Mouse (Mus musculus): ENCODE results near the gene Klhl9. TPM values are rescaled to one million over a fixed set of nuclear protein-coding genes. Genes with fewer than 3 reads are reported as not detected.

Gene Klhl9
- polyA plus RNA-seq, 1 experiment = 11.6 TPM

DNA sequence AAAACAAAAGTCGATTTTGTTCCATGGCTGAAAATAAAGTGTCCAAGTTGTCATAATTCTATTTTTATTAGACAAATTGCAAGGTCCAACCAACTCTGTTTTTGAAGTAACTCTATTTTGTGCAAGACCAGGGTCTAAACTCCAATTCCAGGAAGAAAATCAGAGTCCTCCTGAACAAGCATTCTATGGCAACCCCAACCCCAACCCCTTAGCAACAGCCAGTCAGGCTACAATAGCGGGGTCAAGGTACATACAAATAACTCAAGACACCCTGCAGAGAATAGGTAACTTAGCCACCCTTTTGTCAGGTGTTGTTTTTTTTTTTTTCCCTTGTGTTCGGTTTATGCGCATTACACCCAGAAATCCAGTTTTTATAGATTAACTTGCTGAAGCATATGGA, 24.5 kb downstream of the Klhl9 start:
- peaks cover 3% of the 10 kb centered on the region for H3K27me3 ChIP-seq (ENCODE audit: control insufficient read depth, insufficient read depth, insufficient read length)
- H3K79me2 ChIP-seq (ENCODE audit: control insufficient read depth, insufficient read depth) = no peaks in the 10 kb centered on the region
- H3K79me3 ChIP-seq (ENCODE audit: low read depth) = no peaks in the 10 kb centered on the region
- TF ChIP-seq USF1 (IDR thresholded peaks at IDR 0.05; ENCODE audit: low read depth) (no peak), CEBPB (IDR thresholded peaks at IDR 0.05; ENCODE audit: low read depth) (no peak), MYOG (IDR thresholded peaks at IDR 0.05; ENCODE audit: control insufficient read depth, extremely low read depth, insufficient read length) (no peak), FOSL1 (IDR thresholded peaks at IDR 0.05; ENCODE audit: insufficient read depth, low read length, poor library complexity, severe bottlenecking) (no peak), MYOD1 (IDR thresholded peaks at IDR 0.05; ENCODE audit: control insufficient read depth, insufficient read length, low read depth) (no peak), MAX (IDR thresholded peaks at IDR 0.05) (no peak), CTCF (IDR thresholded peaks at IDR 0.05; ENCODE audit: control insufficient read depth, insufficient read depth, insufficient read length) (no peak)
- no peaks in the 10 kb centered on the region for H3K36me3 ChIP-seq (ENCODE audit: control insufficient read depth, insufficient read depth)
- H3K4me3 ChIP-seq (ENCODE audit: insufficient read depth, poor library complexity, severe bottlenecking) = no peak overlapping the region
- no peak overlapping the region for H3ac ChIP-seq (ENCODE audit: control insufficient read depth, insufficient read length, low read depth)

GRCm38 (mm10) chr4:88697108-88697507, 25.2 kb downstream of the Klhl9 start:
- no peaks in the 10 kb centered on the region for H3K79me3 ChIP-seq (ENCODE audit: low read depth)
- H3K79me2 ChIP-seq (ENCODE audit: control insufficient read depth, insufficient read depth) = no peaks in the 10 kb centered on the region
- peaks cover 3% of the 10 kb centered on the region for H3K27me3 ChIP-seq (ENCODE audit: control insufficient read depth, insufficient read depth, insufficient read length)
- TF ChIP-seq FOSL1 (IDR thresholded peaks at IDR 0.05; ENCODE audit: insufficient read depth, low read length, poor library complexity, severe bottlenecking) = no peak
- no peak for TF ChIP-seq CEBPB (IDR thresholded peaks at IDR 0.05; ENCODE audit: low read depth)
- no peak for TF ChIP-seq USF1 (IDR thresholded peaks at IDR 0.05; ENCODE audit: low read depth)
- no peak for TF ChIP-seq CTCF (IDR thresholded peaks at IDR 0.05; ENCODE audit: control insufficient read depth, insufficient read depth, insufficient read length)
- no peak for TF ChIP-seq MYOG (IDR thresholded peaks at IDR 0.05; ENCODE audit: control insufficient read depth, extremely low read depth, insufficient read length)
- H3K36me3 ChIP-seq (ENCODE audit: control insufficient read depth, insufficient read depth) = no peaks in the 10 kb centered on the region
- H3K4me3 ChIP-seq (ENCODE audit: insufficient read depth, poor library complexity, severe bottlenecking) = no peak overlapping the region
- H3ac ChIP-seq (ENCODE audit: control insufficient read depth, insufficient read length, low read depth) = no peak overlapping the region

DNA sequence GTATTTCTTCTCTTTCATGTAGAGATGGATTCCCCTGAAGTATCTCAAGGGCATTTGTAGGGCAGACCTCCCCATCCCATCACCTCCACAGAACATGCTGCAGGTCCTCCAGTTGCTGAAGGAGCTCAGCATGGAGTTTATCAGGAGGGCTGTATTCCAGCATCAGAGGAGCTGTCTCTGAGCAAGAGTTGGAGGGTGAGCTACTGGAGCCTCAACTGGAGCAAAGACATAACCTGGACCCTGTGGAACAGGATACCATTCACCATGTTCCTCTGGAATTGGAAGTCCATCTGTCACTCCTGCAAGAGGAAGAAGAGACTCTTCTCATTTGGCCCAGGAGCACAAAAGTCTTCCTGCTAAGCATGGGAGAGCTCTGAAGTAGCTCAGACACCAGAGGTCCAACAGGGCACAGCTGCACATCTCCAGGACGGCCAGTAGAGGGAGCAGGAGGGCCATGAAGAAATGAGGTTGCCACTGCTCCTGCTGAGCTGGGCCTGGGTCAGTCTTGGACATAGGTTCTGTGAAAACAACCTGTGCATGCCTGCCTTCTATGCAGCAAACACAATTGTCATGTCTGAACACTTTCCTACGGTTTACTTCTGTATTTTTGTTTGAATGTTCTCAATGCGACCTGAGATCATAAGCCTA, 25.9 kb downstream of the Klhl9 start:
- Histone ChIP-seq H3K4me3 (ENCODE audit: insufficient read depth, poor library complexity, severe bottlenecking) (no peak overlapping the region), H3K79me3 (ENCODE audit: low read depth) (no peaks in the 10 kb centered on the region), H3K36me3 (ENCODE audit: control insufficient read depth, insufficient read depth) (no peaks in the 10 kb centered on the region), H3K79me2 (ENCODE audit: control insufficient read depth, insufficient read depth) (no peaks in the 10 kb centered on the region), H3ac (ENCODE audit: control insufficient read depth, insufficient read length, low read depth) (no peak overlapping the region), H3K27me3 (ENCODE audit: control insufficient read depth, insufficient read depth, insufficient read length) (peaks cover 3% of the 10 kb centered on the region)
- peak; percentile 92 for TF ChIP-seq CTCF (IDR thresholded peaks at IDR 0.05; ENCODE audit: control insufficient read depth, insufficient read depth, insufficient read length)
- no peak for TF ChIP-seq CEBPB (IDR thresholded peaks at IDR 0.05; ENCODE audit: low read depth)

GRCm38 (mm10) chr4:88693392-88693791, 28.9 kb downstream of the Klhl9 start:
- Histone ChIP-seq H3K79me3 (ENCODE audit: low read depth) (no peaks in the 10 kb centered on the region), H3K27me3 (ENCODE audit: control insufficient read depth, insufficient read depth, insufficient read length) (peaks cover 3% of the 10 kb centered on the region), H3K36me3 (ENCODE audit: control insufficient read depth, insufficient read depth) (no peaks in the 10 kb centered on the region), H3K4me3 (ENCODE audit: insufficient read depth, poor library complexity, severe bottlenecking) (no peak overlapping the region), H3ac (ENCODE audit: control insufficient read depth, insufficient read length, low read depth) (no peak overlapping the region), H3K79me2 (ENCODE audit: control insufficient read depth, insufficient read depth) (no peaks in the 10 kb centered on the region)
- TF ChIP-seq MYOG (IDR thresholded peaks at IDR 0.05; ENCODE audit: control insufficient read depth, extremely low read depth, insufficient read length) (no peak), FOSL1 (IDR thresholded peaks at IDR 0.05; ENCODE audit: insufficient read depth, low read length, poor library complexity, severe bottlenecking) (no peak), CTCF (IDR thresholded peaks at IDR 0.05; ENCODE audit: control insufficient read depth, insufficient read depth, insufficient read length) (no peak), MYOD1 (IDR thresholded peaks at IDR 0.05; ENCODE audit: control insufficient read depth, insufficient read length, low read depth) (no peak), USF1 (IDR thresholded peaks at IDR 0.05; ENCODE audit: low read depth) (no peak), MAX (IDR thresholded peaks at IDR 0.05) (no peak), CEBPB (IDR thresholded peaks at IDR 0.05; ENCODE audit: low read depth) (no peak)

DNA sequence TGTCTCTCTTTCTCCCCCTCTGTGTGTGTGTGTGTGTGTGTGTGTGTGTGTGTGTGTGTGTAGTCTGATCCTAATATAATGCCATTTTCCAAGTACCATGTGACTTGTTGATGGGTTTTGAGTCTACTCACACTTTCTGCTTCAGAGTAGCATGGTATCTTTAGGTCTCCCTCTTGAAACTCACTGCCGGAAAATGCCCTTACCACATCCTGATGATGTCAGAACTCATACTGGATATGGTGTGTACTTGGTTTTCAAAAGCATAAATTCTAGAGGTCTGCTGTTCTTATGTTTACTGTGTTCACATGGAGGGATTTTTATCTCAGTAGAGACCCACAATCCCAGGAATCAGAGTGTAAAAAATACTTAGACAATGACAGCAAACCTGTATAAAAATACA, 29.7 kb downstream of the Klhl9 start:
- Histone ChIP-seq H3ac (ENCODE audit: control insufficient read depth, insufficient read length, low read depth) (no peak overlapping the region), H3K79me2 (ENCODE audit: control insufficient read depth, insufficient read depth) (no peaks in the 10 kb centered on the region), H3K36me3 (ENCODE audit: control insufficient read depth, insufficient read depth) (no peaks in the 10 kb centered on the region), H3K79me3 (ENCODE audit: low read depth) (no peaks in the 10 kb centered on the region), H3K4me3 (ENCODE audit: insufficient read depth, poor library complexity, severe bottlenecking) (no peak overlapping the region), H3K27me3 (ENCODE audit: control insufficient read depth, insufficient read depth, insufficient read length) (peaks cover 3% of the 10 kb centered on the region)
- TF ChIP-seq FOSL1 (IDR thresholded peaks at IDR 0.05; ENCODE audit: insufficient read depth, low read length, poor library complexity, severe bottlenecking) = no peak
- no peak for TF ChIP-seq MYOD1 (IDR thresholded peaks at IDR 0.05; ENCODE audit: control insufficient read depth, insufficient read length, low read depth)
- TF ChIP-seq CEBPB (IDR thresholded peaks at IDR 0.05; ENCODE audit: low read depth) = no peak
- TF ChIP-seq MAX (IDR thresholded peaks at IDR 0.05) = no peak
- TF ChIP-seq CTCF (IDR thresholded peaks at IDR 0.05; ENCODE audit: control insufficient read depth, insufficient read depth, insufficient read length) = no peak
- TF ChIP-seq MYOG (IDR thresholded peaks at IDR 0.05; ENCODE audit: control insufficient read depth, extremely low read depth, insufficient read length) = no peak
- no peak for TF ChIP-seq USF1 (IDR thresholded peaks at IDR 0.05; ENCODE audit: low read depth)

- Histone ChIP-seq H3K27me3 (ENCODE audit: control insufficient read depth, insufficient read depth, insufficient read length) (peaks cover 3% of the 10 kb centered on the region), H3K36me3 (ENCODE audit: control insufficient read depth, insufficient read depth) (no peaks in the 10 kb centered on the region), H3K79me2 (ENCODE audit: control insufficient read depth, insufficient read depth) (no peaks in the 10 kb centered on the region), H3K4me3 (ENCODE audit: insufficient read depth, poor library complexity, severe bottlenecking) (no peak within 1 kb of the TSS), H3K79me3 (ENCODE audit: low read depth) (no peaks in the 10 kb centered on the region), H3ac (ENCODE audit: control insufficient read depth, insufficient read length, low read depth) (no peak within 1 kb of the TSS)
- TF ChIP-seq CTCF (IDR thresholded peaks at IDR 0.05; ENCODE audit: control insufficient read depth, insufficient read depth, insufficient read length) (no peak), CEBPB (IDR thresholded peaks at IDR 0.05; ENCODE audit: low read depth) (no peak), FOSL1 (IDR thresholded peaks at IDR 0.05; ENCODE audit: insufficient read depth, low read length, poor library complexity, severe bottlenecking) (no peak), MYOG (IDR thresholded peaks at IDR 0.05; ENCODE audit: control insufficient read depth, extremely low read depth, insufficient read length) (no peak), MYOD1 (IDR thresholded peaks at IDR 0.05; ENCODE audit: control insufficient read depth, insufficient read length, low read depth) (no peak), USF1 (IDR thresholded peaks at IDR 0.05; ENCODE audit: low read depth) (no peak), MAX (IDR thresholded peaks at IDR 0.05) (no peak)
Observed at GRCm38 (mm10) chr4:88691259-88691658, 31.0 kb downstream of the Klhl9 start, which contains the start of gene Ifnab. Gene Ifnab, minus strand, starts transcription at chr4:88691359.
